Mouse (Mus musculus) left cerebral cortex, postnatal 36 days (tissue): ENCODE measurements at regions not wholly inside any gene's neighbourhood (a gene's known extent, or its start where the extent isn't known, plus 50 kb on each side); places are given as distances from the start of the nearest gene placed in this dataset.

Experiments used
- DNase-seq, 2 experiments: peaks; one replicate each; pipeline ENCODE4 v3.0.0; 2021 to 2022; ENCODE audit warnings: low spot score in 2 of 2, mixed read lengths in 1 of 2
- intact Hi-C: fragments of 180-260 bp; cut with DNase I; formaldehyde crosslinking; loops from one replicate; pipeline ENCODE4 v1.15.1; 2025

DNA sequence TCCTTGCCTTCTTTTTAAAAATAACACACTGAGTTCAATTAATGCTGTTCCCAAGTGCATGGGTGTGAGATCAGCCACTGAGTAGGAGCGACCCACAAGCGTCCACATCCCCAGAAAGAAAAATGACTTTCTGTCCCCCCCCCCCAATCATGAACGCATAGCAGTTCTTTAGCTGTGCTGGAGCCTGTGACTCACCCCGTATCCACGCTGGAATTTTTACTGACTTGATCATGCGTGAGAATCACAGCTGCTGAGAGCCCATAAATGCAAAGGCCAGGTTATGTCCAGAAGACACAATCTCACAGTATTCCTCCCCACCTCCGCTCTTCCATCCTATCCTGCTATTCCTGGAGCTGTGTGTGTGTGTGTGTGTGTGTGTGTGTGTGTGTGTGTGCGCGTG, 53.3 kb downstream of the Fos start:
- intact Hi-C loops = no loop called here
- no peak for DNase-seq

DNA sequence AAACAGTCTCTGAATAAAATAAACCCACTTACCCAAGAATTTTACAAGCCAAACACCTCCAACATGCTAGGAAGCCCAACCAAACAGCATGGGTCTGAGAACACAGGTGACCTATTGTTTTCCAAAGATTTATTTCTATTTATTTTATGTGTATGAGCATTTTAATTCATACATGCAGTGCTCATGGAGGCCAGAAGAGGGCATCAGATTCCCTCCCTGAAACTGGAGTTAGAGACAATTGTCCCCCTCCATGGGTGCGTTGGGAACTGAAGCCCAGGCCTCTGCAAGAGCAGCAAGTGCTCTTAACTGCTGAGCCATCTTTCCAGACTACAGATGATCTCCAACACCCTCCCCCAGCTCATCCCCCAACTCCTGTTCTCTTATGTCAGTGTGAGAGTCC, 57.9 kb downstream of the Fos start:
- DNase-seq = no peak
- intact Hi-C loops = no loop called here

DNA sequence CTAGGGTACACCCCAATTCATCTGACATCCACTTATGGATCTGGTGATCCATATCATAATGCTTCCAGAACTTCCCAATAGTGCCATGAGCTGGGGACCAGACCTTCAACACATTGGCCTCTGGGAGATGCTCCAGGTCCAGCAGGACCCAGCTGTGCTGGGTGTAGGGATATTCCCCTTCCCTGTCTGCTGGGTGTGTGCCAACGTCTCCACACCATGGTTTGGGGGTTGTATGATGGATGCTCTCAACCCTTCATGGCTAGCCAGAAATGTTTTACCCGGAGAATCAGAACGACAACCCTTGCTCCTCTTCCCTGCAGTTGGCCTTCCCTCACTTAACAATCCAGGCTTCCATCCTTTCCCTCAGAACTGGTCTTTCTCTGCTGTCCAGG, 58.5 kb downstream of the Fos start:
- intact Hi-C loops = no loop called here
- no peak for DNase-seq

DNA sequence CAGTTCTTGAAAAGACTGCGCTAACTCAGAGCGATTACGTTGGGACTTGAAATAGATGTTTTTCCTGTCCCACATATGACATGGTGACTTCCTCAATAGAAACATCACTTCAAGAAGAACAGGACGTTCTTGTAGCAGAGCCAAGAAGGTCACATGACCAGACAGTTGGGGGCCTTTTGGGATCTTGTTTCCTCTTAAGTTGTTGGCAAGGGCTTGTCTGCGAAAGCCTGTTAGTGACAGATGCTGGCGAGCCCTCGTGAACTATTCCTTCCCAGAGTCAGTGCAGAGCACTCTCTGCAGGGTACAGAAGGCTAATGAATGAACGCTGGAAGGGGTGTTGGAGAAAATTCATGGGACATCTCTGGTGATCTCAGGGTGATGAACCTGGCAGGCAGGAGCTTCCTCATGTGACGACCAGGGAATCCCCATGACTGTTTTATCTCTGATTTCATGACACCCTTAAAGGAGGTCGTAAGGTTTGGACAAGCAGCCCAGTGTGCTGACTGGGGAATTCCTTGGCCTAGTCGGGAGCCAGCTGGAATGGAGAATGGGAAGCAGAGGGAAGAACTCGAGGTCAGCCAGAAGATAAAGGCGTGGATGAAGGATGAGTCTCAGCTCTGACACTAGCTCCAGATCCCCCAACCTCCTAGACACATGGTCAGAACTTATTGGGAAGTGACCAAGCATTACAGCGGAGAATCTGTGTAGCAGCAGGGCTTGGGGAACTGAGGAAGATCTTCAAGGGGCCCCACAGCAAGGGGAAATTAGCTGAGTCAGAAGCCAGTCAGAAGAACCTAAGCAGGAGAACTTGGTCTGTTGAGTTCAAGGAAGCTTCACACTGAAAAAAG, 59.1 kb downstream of the Fos start:
- intact Hi-C loops = no loop called here
- DNase-seq = peak in 1 of 2 experiments; percentile 49

DNA sequence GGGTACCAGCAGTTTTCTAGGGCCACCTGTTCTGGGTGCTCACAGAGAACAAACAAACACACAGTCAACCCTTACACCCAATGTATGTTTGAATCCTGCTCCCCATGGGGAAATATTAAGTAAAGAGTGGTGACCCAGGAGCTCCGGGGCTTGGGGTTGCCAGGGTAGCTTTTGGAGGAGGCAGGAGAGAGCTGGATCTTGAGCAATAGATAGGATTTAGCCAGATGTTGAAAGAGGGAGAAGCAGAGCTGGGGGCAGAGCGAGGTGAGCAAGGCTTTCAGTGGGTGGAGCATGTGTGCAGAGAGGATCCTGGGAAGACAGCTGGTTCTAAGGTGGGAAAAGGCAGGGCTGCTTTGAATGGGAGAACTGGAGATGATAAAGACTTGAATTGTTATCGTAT, 59.9 kb downstream of the Fos start:
- intact Hi-C loops = no loop called here
- DNase-seq = no peak

DNA sequence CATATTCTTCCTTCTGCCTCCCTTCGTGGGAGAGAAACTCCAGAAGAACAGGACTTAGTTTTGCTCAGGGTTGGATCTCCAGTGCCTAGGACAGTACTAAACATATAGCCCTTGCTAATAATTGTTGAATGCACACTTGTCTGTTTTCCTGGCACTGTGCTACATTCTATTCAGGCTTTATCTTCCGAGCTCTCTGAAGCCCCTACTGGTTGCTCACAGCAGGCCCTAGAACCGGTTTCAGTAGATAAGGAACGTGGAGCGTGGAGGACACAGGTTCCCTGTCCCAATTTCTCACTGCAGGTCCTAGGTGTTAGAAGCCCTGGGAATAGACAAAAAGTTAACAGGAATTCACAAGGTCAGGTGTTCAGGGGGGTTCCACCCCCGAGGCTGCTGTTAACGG, 59.4 kb upstream of the Jdp2 start:
- intact Hi-C loops = no loop called here

DNA sequence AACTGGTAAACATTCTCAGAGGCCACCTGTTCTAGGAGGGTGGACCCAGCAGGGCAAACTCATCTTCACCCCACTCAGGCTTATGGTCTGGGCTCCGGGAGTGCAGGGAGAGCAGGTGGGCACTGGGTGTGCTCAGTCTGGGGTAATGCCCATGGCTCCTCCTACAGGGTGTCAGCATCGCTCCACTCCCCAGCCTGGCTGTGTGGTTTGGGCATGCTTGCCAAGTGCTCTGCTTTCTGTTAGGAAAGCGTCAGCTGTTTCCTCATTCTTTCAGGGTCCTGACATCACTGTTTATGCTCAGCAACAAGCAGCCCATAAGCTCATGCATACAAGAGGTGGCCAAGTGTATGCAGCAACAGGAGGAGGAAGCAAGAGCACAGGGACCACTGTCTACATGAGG, 57.7 kb upstream of the Jdp2 start:
- intact Hi-C loops = no loop called here
- no peak for DNase-seq

More for the DNA sequence above, 59.4 kb upstream of the Jdp2 start:
- no peak for DNase-seq

DNA sequence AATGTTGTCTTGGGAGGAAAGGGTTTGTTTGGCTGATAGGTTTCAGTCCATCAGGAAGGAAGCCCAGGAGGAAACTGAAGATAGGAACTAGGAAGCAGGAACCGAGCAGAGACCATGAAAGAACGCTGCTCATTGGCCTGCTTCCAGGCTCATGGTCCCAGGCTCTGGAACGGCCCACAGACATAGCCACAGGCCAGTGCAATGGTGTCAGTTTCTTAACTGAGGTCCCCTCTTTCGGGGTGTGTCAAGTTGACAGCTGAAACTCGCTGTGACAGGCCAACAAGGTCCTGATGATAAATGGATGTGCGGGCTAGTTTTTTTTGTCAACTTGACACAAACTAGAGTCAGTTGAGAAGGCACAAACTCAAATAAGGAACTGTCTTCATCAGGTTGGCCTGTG, 55.9 kb upstream of the Jdp2 start:
- intact Hi-C loops = no loop called here
- DNase-seq = no peak

DNA sequence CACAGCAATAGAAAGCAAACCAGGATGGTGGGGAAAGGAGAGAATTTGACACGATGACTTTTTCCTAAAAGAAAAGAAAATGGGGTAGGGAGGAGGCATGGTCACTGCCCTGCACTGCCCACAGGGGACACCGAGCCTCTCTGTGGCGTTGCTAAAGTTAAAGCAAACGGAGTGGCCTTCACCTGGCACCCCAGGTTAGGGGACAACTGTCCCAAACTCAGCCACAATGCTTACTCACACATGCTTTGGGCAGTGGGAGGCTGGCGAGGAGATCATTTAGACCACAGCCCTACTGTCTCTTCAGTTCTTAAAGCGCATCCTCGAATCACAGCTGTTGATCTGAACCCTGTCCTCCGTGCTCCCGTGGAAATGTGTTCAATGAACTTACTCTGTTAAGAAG, 55.3 kb upstream of the Jdp2 start:
- no peak for DNase-seq
- intact Hi-C loops = no loop called here

DNA sequence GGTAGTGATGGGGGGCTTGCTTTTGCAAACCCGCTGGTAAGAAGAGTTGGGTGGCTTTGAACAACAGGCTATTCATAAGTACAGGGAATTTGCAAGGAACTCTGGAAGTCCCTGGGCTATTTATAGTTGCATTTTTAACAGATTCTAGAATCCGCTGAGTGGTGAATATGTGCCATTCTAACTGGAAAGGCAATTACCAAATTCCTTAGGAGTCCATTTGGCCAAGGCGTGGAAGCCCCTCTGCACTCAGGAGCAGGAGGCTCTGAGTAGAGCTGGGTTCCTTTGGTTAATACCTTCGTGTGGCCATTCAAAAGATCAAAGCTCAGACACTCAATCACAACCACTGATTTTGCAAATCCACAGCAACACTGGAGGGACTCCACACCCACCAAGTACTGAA, 54.0 kb upstream of the Jdp2 start:
- DNase-seq = no peak
- intact Hi-C loops = no loop called here

DNA sequence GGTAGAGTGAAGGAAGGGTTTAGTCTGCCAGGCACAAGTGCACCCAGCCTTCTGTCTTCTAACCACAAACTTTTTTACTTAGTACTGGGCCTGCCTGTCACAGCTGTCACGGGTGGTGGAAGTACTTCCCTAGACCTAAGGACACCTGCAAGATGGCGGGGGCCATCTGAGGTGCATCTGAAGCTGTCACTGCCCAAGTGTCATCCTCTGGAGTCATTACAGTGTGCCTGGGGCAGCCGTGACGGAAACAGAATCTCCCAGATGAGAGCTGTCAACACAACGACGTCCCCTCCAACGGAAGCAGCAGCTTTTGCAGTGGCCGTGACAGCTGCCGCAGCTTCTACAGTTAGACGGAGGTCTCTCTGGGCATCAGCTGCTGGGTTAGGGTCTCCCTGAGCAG, 53.1 kb upstream of the Jdp2 start:
- no peak for DNase-seq
- intact Hi-C loops = no loop called here

DNA sequence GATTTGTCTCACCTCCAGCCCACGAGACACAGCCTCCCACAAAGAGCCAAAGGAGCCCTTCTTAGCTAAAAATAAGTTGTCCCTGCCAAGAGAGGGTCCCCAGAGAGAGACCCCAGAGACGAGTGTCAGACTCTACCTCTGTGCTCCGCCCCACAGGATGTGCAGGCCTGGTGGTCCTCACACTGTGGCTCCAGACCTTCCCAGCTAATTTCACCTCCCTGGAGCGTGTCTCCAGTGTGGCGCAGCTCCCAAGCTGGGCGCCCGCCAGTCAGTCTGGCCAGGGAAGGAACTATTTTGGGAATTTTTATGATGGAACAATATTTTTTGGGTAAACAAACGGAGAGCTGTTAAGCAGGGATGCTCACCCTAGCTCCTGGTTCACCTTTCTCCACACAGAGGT, 50.8 kb upstream of the Jdp2 start:
- intact Hi-C loops = no loop called here
- DNase-seq = no peak
